Mouse (Mus musculus) layer of hippocampus, postnatal 25 days (tissue): ENCODE results near the gene Emx2. TPM values are rescaled to one million over a fixed set of nuclear protein-coding genes. Genes with fewer than 3 reads are reported as not detected.

Source experiments
- DNase-seq, 2 experiments: peaks; one replicate each; pipeline ENCODE4 v3.0.0; 2022; ENCODE audit warnings: mixed read lengths in 2 of 2, low spot score in 1 of 2; ENCODE audit errors: extremely low spot score in 1 of 2
- total RNA-seq, 2 experiments: library from RNA; stranded (reverse); gene quantifications; 2 replicates each; pipeline ENCODE4 v1.2.3; 2021

Emx2 gene
- total RNA-seq, 2 experiments from 2014 or later, result 24.1 to 26.7 TPM

DNA sequence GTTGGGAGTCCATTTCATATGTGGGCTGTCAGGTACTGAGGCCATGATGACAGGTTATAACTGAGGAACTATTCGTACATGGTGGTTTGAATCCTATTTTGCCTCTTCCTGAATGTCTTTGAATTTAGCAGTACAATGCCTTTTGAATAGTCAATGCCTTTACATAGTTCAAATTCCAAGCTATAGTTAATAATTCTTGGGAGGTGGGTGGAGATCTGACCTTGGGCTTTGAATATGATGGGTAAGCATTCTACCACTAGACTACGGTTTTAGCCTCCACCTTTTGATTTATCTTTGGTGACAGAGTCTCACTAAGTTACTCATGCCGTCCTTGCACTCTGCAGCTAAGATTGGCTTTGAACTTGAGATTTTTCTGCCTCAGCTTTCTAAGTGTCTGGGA, 55.0 kb downstream of the Emx2 start:
- no peak for DNase-seq

Other genes with a start within 250 kb of the Emx2 start
- gene Kcnk18, start 239.2 kb upstream of the Emx2 start, total RNA-seq, result not detected
- 1 to 10 TPM; 1.5 to 1.8 TPM for gene Slc18a2, start 197.5 kb upstream of the Emx2 start, total RNA-seq
- 100 to 1,000 TPM; 242 to 276 TPM for gene Rps12-ps3, start 136.1 kb upstream of the Emx2 start, total RNA-seq
- 10 to 100 TPM; 50.0 to 52.6 TPM for gene Pdzd8, start 112.6 kb upstream of the Emx2 start, total RNA-seq